Mouse (Mus musculus) stomach, embryonic 15.5 days (tissue): ENCODE results near the gene H3f3a. TPM values are rescaled to one million over a fixed set of nuclear protein-coding genes. Genes with fewer than 3 reads are reported as not detected.
"Not testable (repeated sequence)": the region's sequence is repeated elsewhere in the genome, so short reads cannot be mapped to it uniquely, and the experiment has no call there.

Experiments used
- ATAC-seq: fragments of 200-750 bp; cut with Nextera tagmentation; 2 replicates; pipeline ENCODE4 v1.8.0; 2017; ENCODE audit warnings: low read depth, moderate number of reproducible peaks, moderate TSS enrichment; ENCODE audit not compliant: insufficient read depth, low FRiP score
- H3K27ac ChIP-seq: fragments of 300-500 bp; sonication (generic); 2 replicates; pipeline ENCODE4 v1.5.1; 2015; ENCODE audit warnings: mild to moderate bottlenecking, inconsistent platforms
- H3K27me3 ChIP-seq: fragments of 300-500 bp; sonication (generic); replicated peaks from 2 replicates; pipeline ENCODE4 v1.6.1; 2015; ENCODE audit warnings: inconsistent platforms
- H3K36me3 ChIP-seq: fragments of 300-500 bp; sonication (generic); 2 replicates; pipeline ENCODE4 v1.6.1; 2015; ENCODE audit warnings: inconsistent platforms
- H3K4me1 ChIP-seq: fragments of 300-500 bp; sonication (generic); 2 replicates; pipeline ENCODE4 v1.6.1; 2015; ENCODE audit warnings: inconsistent platforms
- H3K4me2 ChIP-seq: fragments of 300-500 bp; sonication (generic); 2 replicates; pipeline ENCODE4 v1.6.1; 2015; ENCODE audit warnings: mild to moderate bottlenecking, inconsistent platforms
- H3K4me3 ChIP-seq: fragments of 300-500 bp; sonication (generic); replicated peaks from 2 replicates; pipeline ENCODE4 v1.5.1; 2015; ENCODE audit warnings: inconsistent platforms
- H3K9ac ChIP-seq: fragments of 300-500 bp; sonication (generic); 2 replicates; pipeline ENCODE4 v1.6.1; 2015; ENCODE audit warnings: inconsistent platforms
- H3K9me3 ChIP-seq: fragments of 300-500 bp; sonication (generic); 2 replicates; pipeline ENCODE4 v1.6.1; 2016; ENCODE audit warnings: inconsistent platforms
- WGBS: fragments of 180-500 bp; shearing (Covaris S2); methylation state at CpG from one replicate; pipeline ENCODE4 v1.1.7; 2015; 5-methylcytosine and 5-hydroxymethylcytosine counted together
- polyA plus RNA-seq: library from polyadenylated mRNA; unstranded; fragments of >200 nt; fragmentation: Nextera tagmentation; extraction: Ambion mirVana; gene quantifications from 2 replicates; pipeline ENCODE4 v1.2.1, GENCODE M21; 2015

Gene H3f3a
- polyA plus RNA-seq, 1 experiment from 2014 or later = 1,924 TPM

- H3K9me3 ChIP-seq = no peaks in the 10 kb centered on the region
- ATAC-seq = no peak
- no peak overlapping the region for H3K9ac ChIP-seq
- H3K4me2 ChIP-seq = no peak overlapping the region
- WGBS = 76% methylated on average over 5 of the region's 5 CpGs
- H3K4me1 ChIP-seq = no peaks in the 10 kb centered on the region
- H3K4me3 ChIP-seq = no peak overlapping the region
- H3K36me3 ChIP-seq = no peaks in the 10 kb centered on the region
- H3K27ac ChIP-seq = no peak overlapping the region
- H3K27me3 ChIP-seq = no peaks in the 10 kb centered on the region
Observed at GRCm38 (mm10) chr1:180837186-180837585, 23.4 kb upstream of the H3f3a start.

- not testable (repeated sequence) for H3K27ac ChIP-seq, H3K9ac ChIP-seq, H3K27me3 ChIP-seq, H3K36me3 ChIP-seq, ATAC-seq, H3K4me3 ChIP-seq, H3K9me3 ChIP-seq, H3K4me2 ChIP-seq, H3K4me1 ChIP-seq
- WGBS = 87% methylated on average over 8 of the region's 8 CpGs
Observed at GRCm38 (mm10) chr1:180836467-180836866, 22.7 kb upstream of the H3f3a start.

GRCm38 (mm10) chr1:180835273-180836015 lies 21.7 kb upstream of the H3f3a start:
- no peaks in the 10 kb centered on the region for H3K9me3 ChIP-seq
- H3K27me3 ChIP-seq = no peaks in the 10 kb centered on the region
- WGBS = 80% methylated on average over 10 of the region's 10 CpGs
- H3K27ac ChIP-seq = no peak overlapping the region
- H3K4me1 ChIP-seq = peaks cover 1% of the 10 kb centered on the region; the same call in 1 of the 2 replicates
- ATAC-seq = no peak
- no peak overlapping the region for H3K4me3 ChIP-seq
- no peak overlapping the region for H3K9ac ChIP-seq
- no peaks in the 10 kb centered on the region for H3K36me3 ChIP-seq
- no peak overlapping the region for H3K4me2 ChIP-seq

- peak; percentile 25; the same call in 1 of the 2 replicates for ATAC-seq
- Histone ChIP-seq H3K4me3 (no peak overlapping the region), H3K4me2 (peak overlapping the region; percentile 33), H3K9ac (peak overlapping the region; percentile 9; the same call in 1 of the 2 replicates), H3K27ac (peak overlapping the region; percentile 26; the same call in 1 of the 2 replicates), H3K27me3 (no peaks in the 10 kb centered on the region), H3K9me3 (no peaks in the 10 kb centered on the region), H3K4me1 (peaks cover 7% of the 10 kb centered on the region; the same call in 1 of the 2 replicates), H3K36me3 (no peaks in the 10 kb centered on the region)
- 26% methylated on average over 14 of the region's 14 CpGs for WGBS
Observed at GRCm38 (mm10) chr1:180830588-180831346, 17.0 kb upstream of the H3f3a start.

GRCm38 (mm10) chr1:180830175-180830574 lies 16.4 kb upstream of the H3f3a start:
- peak; percentile 82 for ATAC-seq
- H3K4me3 ChIP-seq = no peak overlapping the region
- no peaks in the 10 kb centered on the region for H3K36me3 ChIP-seq
- WGBS = 73% methylated on average over 11 of the region's 11 CpGs
- H3K27me3 ChIP-seq = no peaks in the 10 kb centered on the region
- H3K9ac ChIP-seq = peak overlapping the region; percentile 9; the same call in 1 of the 2 replicates
- H3K9me3 ChIP-seq = no peaks in the 10 kb centered on the region
- peak overlapping the region; percentile 26; the same call in 1 of the 2 replicates for H3K27ac ChIP-seq
- peak overlapping the region; percentile 33 for H3K4me2 ChIP-seq
- peaks cover 7% of the 10 kb centered on the region; the same call in 1 of the 2 replicates for H3K4me1 ChIP-seq

- H3K9me3 ChIP-seq = no peaks in the 10 kb centered on the region
- H3K27ac ChIP-seq = peak overlapping the region; percentile 26; the same call in 1 of the 2 replicates
- peak overlapping the region; percentile 33 for H3K4me2 ChIP-seq
- 0 out of 2 replicates have a peak, but pooled peaks have one; percentile 42 for ATAC-seq
- no peak overlapping the region for H3K4me3 ChIP-seq
- WGBS = 69% methylated on average over 11 of the region's 11 CpGs
- H3K4me1 ChIP-seq = peaks cover 7% of the 10 kb centered on the region; the same call in 1 of the 2 replicates
- no peaks in the 10 kb centered on the region for H3K36me3 ChIP-seq
- no peak overlapping the region for H3K9ac ChIP-seq
- no peaks in the 10 kb centered on the region for H3K27me3 ChIP-seq
Observed at GRCm38 (mm10) chr1:180829775-180830174, 16.0 kb upstream of the H3f3a start.

GRCm38 (mm10) chr1:180826634-180827033 lies 12.9 kb upstream of the H3f3a start:
- H3K4me1 ChIP-seq = peaks cover 7% of the 10 kb centered on the region; the same call in 1 of the 2 replicates
- no peak overlapping the region for H3K4me3 ChIP-seq
- H3K27ac ChIP-seq = no peak overlapping the region
- no peaks in the 10 kb centered on the region for H3K9me3 ChIP-seq
- H3K27me3 ChIP-seq = no peaks in the 10 kb centered on the region
- H3K36me3 ChIP-seq = no peaks in the 10 kb centered on the region
- 79% methylated on average over 4 of the region's 4 CpGs for WGBS
- H3K4me2 ChIP-seq = no peak overlapping the region
- no peak for ATAC-seq
- H3K9ac ChIP-seq = no peak overlapping the region

- WGBS = 75% methylated on average over 3 of the region's 3 CpGs
- ATAC-seq = no peak
Observed at GRCm38 (mm10) chr1:180824721-180825120, 11.0 kb upstream of the H3f3a start.

GRCm38 (mm10) chr1:180823716-180824115 lies 10.0 kb upstream of the H3f3a start:
- no peaks in the 10 kb centered on the region for H3K27me3 ChIP-seq
- H3K4me1 ChIP-seq = no peaks in the 10 kb centered on the region
- no peak overlapping the region for H3K9ac ChIP-seq
- no peaks in the 10 kb centered on the region for H3K36me3 ChIP-seq
- no peak for ATAC-seq
- H3K27ac ChIP-seq = no peak overlapping the region
- no peak overlapping the region for H3K4me2 ChIP-seq
- no peaks in the 10 kb centered on the region for H3K9me3 ChIP-seq
- no peak overlapping the region for H3K4me3 ChIP-seq
- WGBS = 79% methylated on average over 3 of the region's 3 CpGs

More at GRCm38 (mm10) chr1:180824721-180825120, 11.0 kb upstream of the H3f3a start:
- Histone ChIP-seq H3K9me3 (no peaks in the 10 kb centered on the region), H3K9ac (no peak overlapping the region), H3K4me1 (no peaks in the 10 kb centered on the region), H3K27ac (no peak overlapping the region), H3K4me2 (no peak overlapping the region), H3K36me3 (no peaks in the 10 kb centered on the region), H3K4me3 (no peak overlapping the region), H3K27me3 (no peaks in the 10 kb centered on the region)

- no peak overlapping the region for H3K27ac ChIP-seq
- no peaks in the 10 kb centered on the region for H3K36me3 ChIP-seq
- H3K27me3 ChIP-seq = no peaks in the 10 kb centered on the region
- ATAC-seq = no peak
- no peaks in the 10 kb centered on the region for H3K4me1 ChIP-seq
- H3K9me3 ChIP-seq = no peaks in the 10 kb centered on the region
- no peak overlapping the region for H3K4me2 ChIP-seq
- 83% methylated on average over 5 of the region's 5 CpGs for WGBS
- H3K9ac ChIP-seq = no peak overlapping the region
- H3K4me3 ChIP-seq = no peak overlapping the region
Observed at GRCm38 (mm10) chr1:180822276-180822675, 8.5 kb upstream of the H3f3a start.

- Histone ChIP-seq H3K4me3 (no peak overlapping the region), H3K9ac (no peak overlapping the region), H3K27ac (no peak overlapping the region), H3K36me3 (no peaks in the 10 kb centered on the region), H3K4me2 (no peak overlapping the region), H3K9me3 (no peaks in the 10 kb centered on the region), H3K4me1 (no peaks in the 10 kb centered on the region), H3K27me3 (no peaks in the 10 kb centered on the region)
- ATAC-seq = peak; percentile 75; the same call in 1 of the 2 replicates
- 82% methylated on average over 6 of the region's 6 CpGs for WGBS
Observed at GRCm38 (mm10) chr1:180821101-180821500, 7.4 kb upstream of the H3f3a start.

GRCm38 (mm10) chr1:180818000-180818399 lies 4.3 kb upstream of the H3f3a start:
- ATAC-seq = peak; percentile 62; the same call in 1 of the 2 replicates
- no peaks in the 10 kb centered on the region for H3K27me3 ChIP-seq
- H3K4me2 ChIP-seq = no peak overlapping the region
- H3K4me3 ChIP-seq = no peak overlapping the region
- no peaks in the 10 kb centered on the region for H3K36me3 ChIP-seq
- peaks cover 6% of the 10 kb centered on the region; the same call in 1 of the 2 replicates for H3K4me1 ChIP-seq
- no peak overlapping the region for H3K27ac ChIP-seq
- H3K9ac ChIP-seq = no peak overlapping the region
- 66% methylated on average over 2 of the region's 2 CpGs for WGBS
- H3K9me3 ChIP-seq = no peaks in the 10 kb centered on the region
